Mouse (Mus musculus): ENCODE measurements around the gene BC080695. TPM values are rescaled to one million over a fixed set of nuclear protein-coding genes. Genes with fewer than 3 reads are reported as not detected.
"Not testable (repeated sequence)": the region's sequence is repeated elsewhere in the genome, so short reads cannot be mapped to it uniquely, and the experiment has no call there.

Gene BC080695
- total RNA-seq (2021): not detected
- long read RNA-seq, experiment 1: 0 reads
- long read RNA-seq, experiment 2: 0 reads

DNA sequence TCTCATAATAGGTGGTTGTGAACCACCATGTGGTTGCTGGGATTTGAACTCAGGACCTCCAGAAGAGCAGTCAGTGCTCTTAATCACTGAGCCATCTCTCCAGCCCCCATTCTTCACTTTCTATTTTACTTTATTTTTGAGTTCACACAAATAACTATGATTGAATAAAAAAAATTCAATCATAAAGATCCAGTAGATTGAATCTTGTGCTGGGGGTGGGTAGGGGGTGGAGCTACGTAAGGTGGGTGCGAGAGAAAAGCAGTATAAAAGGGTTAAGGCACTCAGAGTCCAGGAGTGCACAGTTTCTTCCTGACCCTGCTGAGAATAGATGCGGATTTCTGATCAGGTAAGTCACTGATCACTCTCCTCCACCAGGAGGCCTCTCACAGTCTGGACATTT is at the start of gene BC080695, which contains the start of gene Gm13057:
Gene BC080695, plus strand, starts transcription at position 301 of the 400 bp plus-strand sequence.
Gene Gm13057, plus strand, starts transcription at position 310 of the 400 bp plus-strand sequence.
- DNase-seq (ENCODE audit: extremely low spot score in 1 of 2, low spot score in 2 of 2); H3K27ac ChIP-seq; H3K4me3 ChIP-seq; intact Hi-C loops (cut with DNase I): not testable (repeated sequence)

DNA sequence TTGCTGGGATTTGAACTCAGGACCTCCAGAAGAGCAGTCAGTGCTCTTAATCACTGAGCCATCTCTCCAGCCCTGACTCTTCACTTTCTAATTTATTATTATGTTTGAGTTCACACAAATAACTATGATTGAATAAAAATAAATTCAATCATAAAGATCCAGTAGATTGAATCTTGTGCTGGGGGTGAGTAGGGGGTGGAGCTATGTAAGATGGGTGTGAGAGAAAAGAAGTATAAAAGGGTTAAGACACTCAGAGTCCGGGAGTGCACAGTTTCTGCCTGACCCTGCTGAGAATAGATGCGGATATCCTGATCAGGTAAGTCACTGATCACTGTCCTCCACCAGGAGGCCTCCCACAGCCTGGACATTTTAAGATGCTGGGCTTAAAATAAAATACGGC is 40.5 kb upstream of the BC080695 start, which contains the start of gene Gm13043:
Gene Gm13043, plus strand, starts transcription at position 301 of the 400 bp plus-strand sequence.
- DNase-seq (ENCODE audit: extremely low spot score in 1 of 2, low spot score in 2 of 2): no peak
- no peak within 1 kb of the TSS for H3K4me3 ChIP-seq
- no peak within 1 kb of the TSS for H3K27ac ChIP-seq
- intact Hi-C loops (cut with DNase I): no loop called here
- TF ChIP-seq CTCF (IDR thresholded peaks at IDR 0.05): no peak

DNA sequence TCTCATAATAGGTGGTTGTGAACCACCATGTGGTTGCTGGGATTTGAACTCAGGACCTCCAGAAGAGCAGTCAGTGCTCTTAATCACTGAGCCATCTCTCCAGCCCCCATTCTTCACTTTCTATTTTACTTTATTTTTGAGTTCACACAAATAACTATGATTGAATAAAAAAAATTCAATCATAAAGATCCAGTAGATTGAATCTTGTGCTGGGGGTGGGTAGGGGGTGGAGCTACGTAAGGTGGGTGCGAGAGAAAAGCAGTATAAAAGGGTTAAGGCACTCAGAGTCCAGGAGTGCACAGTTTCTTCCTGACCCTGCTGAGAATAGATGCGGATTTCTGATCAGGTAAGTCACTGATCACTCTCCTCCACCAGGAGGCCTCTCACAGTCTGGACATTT is 15.8 kb upstream of the BC080695 start, which contains the start of gene Gm13040:
Gene Gm13040, plus strand, starts transcription at position 301 of the 400 bp plus-strand sequence.
- H3K27ac ChIP-seq; DNase-seq (ENCODE audit: extremely low spot score in 1 of 2, low spot score in 2 of 2); H3K4me3 ChIP-seq; intact Hi-C loops (cut with DNase I): not testable (repeated sequence)

DNA sequence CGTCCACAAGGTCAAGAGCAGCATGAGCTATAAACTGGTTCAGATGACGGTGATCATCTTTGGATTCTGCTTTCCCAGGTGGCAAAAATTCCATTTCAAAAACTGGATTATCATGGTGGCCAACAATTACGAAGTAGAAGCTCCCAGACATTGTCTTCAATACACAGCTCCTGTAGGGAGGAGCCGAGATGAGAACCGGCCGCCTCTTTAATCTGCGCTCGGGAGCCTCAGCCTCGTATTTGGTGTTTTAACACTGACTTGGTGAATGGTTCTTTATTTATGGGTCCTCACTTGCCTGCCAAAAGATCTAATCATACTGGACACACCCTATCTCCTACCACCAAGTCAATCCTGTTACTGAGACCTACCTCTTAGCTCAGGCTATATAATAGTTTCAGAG is 60.4 kb downstream of the BC080695 start:
- H3K4me3 ChIP-seq; intact Hi-C loops (cut with DNase I); H3K27ac ChIP-seq; DNase-seq (ENCODE audit: extremely low spot score in 1 of 2, low spot score in 2 of 2): not testable (repeated sequence)

DNA sequence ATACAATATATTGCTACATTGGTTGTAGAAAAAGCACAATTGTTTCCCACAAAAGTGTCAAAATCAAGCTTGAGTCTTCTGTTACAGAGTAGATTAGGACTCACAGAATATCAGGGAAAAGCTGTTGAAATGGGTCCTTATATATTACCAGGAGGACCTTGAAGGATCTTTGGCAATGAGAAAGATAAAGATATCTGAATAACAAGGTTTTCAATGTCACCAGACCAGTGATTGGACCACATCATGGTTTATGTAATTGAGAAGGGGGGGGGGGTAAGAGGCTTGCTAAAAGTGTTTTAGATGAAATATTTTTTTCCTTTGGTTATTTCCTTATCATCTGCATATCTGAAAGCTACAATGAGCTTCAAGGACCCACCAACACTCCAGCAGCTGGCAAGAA is 63.2 kb downstream of the BC080695 start, which contains the start of gene Gm13083:
Gene Gm13083, plus strand, starts transcription at position 301 of the 400 bp plus-strand sequence.
- intact Hi-C loops (cut with DNase I): loop anchor here (5.0 kb wide), 1 partner anchor 283 kb away; no protein-coding TSS in a partner anchor
- DNase-seq (ENCODE audit: extremely low spot score in 1 of 2, low spot score in 2 of 2); H3K27ac ChIP-seq: not testable (repeated sequence)

DNA sequence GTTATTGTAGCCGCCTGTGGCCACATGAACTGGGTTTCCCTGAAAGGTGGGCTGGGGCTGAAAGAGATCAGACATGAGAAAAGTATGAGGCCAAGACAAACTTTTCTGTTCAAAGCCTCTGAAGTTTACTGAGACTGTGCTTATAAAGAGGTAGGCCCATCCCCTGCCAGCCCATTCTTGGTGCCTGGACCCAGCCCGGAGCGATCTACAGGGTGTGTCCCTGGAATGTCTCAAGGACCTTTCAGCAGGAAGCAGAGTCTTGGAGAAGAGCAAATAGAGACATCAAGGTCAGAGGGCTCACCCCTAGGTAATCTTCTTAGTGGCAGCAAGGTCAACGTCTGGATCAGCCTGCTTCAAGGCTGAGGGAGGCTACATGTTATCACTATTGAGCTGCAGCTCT is 66.6 kb downstream of the BC080695 start:
- intact Hi-C loops (cut with DNase I): loop anchor here (5.0 kb wide), 1 partner anchor 279 kb away; no protein-coding TSS in a partner anchor
- H3K27ac ChIP-seq; H3K4me3 ChIP-seq; DNase-seq (ENCODE audit: extremely low spot score in 1 of 2, low spot score in 2 of 2): not testable (repeated sequence)

More for the DNA sequence above, 63.2 kb downstream of the BC080695 start, which contains the start of gene Gm13083:
- not testable (repeated sequence) for H3K4me3 ChIP-seq

Other genes starting within 250 kb of the BC080695 start
- 1 to 10 TPM; 2.3 TPM for gene Lrrc38, start 201.9 kb upstream of the BC080695 start, total RNA-seq (2021)
- gene Pramel1, start 157.3 kb upstream of the BC080695 start, total RNA-seq (2021): not detected
- 10 to 100 TPM; 12.5 to 12.8 TPM for gene Pramef8, start 139.3 kb upstream of the BC080695 start, total RNA-seq (2021)
- gene Oog4, start 101.4 kb upstream of the BC080695 start, total RNA-seq (2021): not detected
- not detected for gene Gm13043, start 40.4 kb upstream of the BC080695 start, total RNA-seq (2021)
- not detected for gene Gm13040, start 15.7 kb upstream of the BC080695 start, total RNA-seq (2021)
- gene Gm13057, start within 50 bp of the BC080695 start, total RNA-seq (2021): not detected
- not detected for gene Gm13083, start 63.3 kb downstream of the BC080695 start, total RNA-seq (2021)
- not detected for gene Gm13088, start 105.5 kb downstream of the BC080695 start, total RNA-seq (2021)
- gene Gm13089, start 151.0 kb downstream of the BC080695 start, total RNA-seq (2021): not detected
- not detected for gene Gm13078, start 167.8 kb downstream of the BC080695 start, total RNA-seq (2021)
- gene Gm13023, start 237.7 kb downstream of the BC080695 start, total RNA-seq (2021): not detected

All from left cerebral cortex, adult 2 months (tissue).